Mouse (Mus musculus) stomach, postnatal 0 days (tissue): Measurements from ENCODE around the gene Mycbp2.

Experiments
- CTCF ChIP-seq: IDR thresholded peaks from 2 replicates; pipeline ENCODE4 v1.5.1; 2016; ENCODE audit warnings: antibody characterized with exemption, low read depth, mild to moderate bottlenecking, moderate library complexity
- EP300 ChIP-seq: optimal IDR thresholded peaks from 2 replicates; pipeline ENCODE3; 2016; ENCODE audit warnings: antibody characterized with exemption

DNA sequence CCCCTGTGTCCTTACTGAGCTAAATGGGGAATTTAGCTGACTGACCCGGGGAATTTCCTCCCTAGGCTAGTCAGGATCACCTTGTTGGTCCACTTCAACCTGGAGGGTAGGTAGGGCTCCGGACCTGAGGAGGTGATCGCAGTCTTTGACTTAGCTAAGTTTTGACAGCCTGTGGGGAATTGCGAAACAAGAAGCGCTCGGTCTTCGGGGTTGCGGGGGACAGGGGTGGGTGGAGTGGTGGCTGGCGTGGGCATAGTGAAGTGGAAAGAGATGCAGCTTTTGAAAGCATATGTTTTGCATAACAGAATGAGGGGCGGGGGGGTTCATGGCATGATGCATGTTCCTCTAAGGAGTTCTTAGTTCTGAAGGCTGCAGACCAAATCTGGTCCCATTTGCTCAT, 275.8 kb downstream of the Mycbp2 start:
- TF ChIP-seq CTCF (no peak), EP300 (no peak)
